Mouse (Mus musculus): ENCODE results near the gene Pde4d. TPM values are rescaled to one million over a fixed set of nuclear protein-coding genes. Genes with fewer than 3 reads are reported as not detected.
"Not testable (repeated sequence)": the region's sequence is repeated elsewhere in the genome, so short reads cannot be mapped to it uniquely, and the experiment has no call there.

The Pde4d gene
- polyA plus RNA-seq, 1 experiment from 2014 or later: 9.8 TPM

DNA sequence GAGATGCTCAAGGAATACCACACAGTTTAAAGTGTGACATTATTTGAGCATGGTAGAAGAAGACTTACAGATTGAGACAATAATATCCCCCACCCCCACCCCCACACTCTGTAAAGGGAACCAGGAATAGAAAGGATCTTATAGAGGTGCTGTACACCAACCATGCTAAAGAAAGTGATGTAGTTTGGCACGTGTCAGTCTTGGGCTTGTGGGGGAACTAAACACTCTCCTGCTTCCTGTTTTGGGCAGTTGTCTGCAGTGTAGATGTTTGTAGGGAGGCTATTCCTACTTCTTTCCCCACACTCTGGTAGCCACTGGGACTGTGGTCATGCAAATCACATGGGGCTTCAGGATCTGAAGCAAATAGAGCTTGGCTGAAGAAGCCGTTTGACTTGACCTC is 236.5 kb downstream of the Pde4d start:
- H3K27me3 ChIP-seq (ENCODE audit: poor library complexity, severe bottlenecking): no peaks in the 10 kb centered on the region
- 90% methylated on average over 2 of the region's 2 CpGs for WGBS
- no peak overlapping the region for H3K4me3 ChIP-seq
- H3K36me3 ChIP-seq (replicated peaks): no peaks in the 10 kb centered on the region
- H3K27ac ChIP-seq: no peak overlapping the region
- H3K4me1 ChIP-seq: no peaks in the 10 kb centered on the region
- no peaks in the 10 kb centered on the region for H3K9me3 ChIP-seq
- no peak for DNase-seq (ENCODE audit: extremely low spot score, low spot score)

DNA sequence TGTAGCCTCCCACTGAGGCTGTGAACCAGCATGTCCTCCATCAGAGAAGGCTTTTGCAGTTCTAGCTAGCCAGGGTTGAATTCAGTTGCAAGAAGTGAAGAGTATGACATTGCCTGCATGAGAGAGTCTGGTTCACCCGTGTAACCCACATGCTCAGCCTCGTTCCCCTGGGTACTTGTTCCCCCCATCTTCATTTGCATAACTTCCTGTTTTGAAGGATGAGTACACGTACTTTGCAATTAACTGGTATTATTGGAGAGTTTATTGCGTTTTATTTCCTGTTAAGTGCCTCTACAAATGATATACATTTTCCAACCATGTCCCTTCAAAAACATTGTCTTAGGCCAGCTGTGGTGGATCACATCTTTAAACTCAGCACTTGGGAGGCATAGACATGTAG is 237.1 kb downstream of the Pde4d start:
- Histone ChIP-seq H3K4me1 (no peaks in the 10 kb centered on the region), H3K4me3 (no peak overlapping the region), H3K27me3 (ENCODE audit: poor library complexity, severe bottlenecking) (no peaks in the 10 kb centered on the region), H3K9me3 (no peaks in the 10 kb centered on the region), H3K36me3 (replicated peaks) (no peaks in the 10 kb centered on the region), H3K27ac (no peak overlapping the region)
- WGBS: 90% methylated on average over 4 of the region's 4 CpGs
- no peak for DNase-seq (ENCODE audit: extremely low spot score, low spot score)

DNA sequence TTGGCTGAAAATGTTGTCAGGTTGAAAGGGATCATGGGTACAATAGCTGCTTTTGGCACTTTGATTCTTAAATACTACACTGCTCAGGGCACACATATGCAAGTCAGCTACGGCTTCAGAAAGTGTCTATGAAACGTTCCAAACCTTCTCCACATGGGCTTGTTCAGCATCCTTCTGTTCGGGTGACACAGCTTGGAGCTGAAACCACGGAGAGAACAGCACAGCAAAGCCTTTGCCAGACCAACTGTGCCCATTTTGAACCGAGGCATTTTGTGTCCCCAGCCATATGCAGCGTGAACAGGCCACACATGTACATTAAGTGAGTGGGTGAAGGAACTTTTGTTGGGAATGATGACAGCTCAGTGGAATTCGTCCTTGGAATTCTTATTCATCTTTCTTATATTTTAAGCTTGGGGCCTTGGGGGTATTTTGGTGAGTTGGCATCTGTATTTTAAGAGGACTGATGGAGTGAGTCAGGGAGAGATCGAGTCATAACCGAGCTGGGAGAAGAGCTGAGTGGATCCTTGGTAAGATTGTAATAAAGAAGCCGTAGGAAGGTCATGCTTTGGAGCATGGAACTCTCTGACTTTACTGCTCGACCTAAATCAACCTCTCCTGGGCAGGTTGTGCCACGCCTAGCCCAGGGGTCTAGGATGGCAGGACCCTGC is 243.3 kb downstream of the Pde4d start:
- no peak for DNase-seq (ENCODE audit: extremely low spot score, low spot score)
- H3K27ac ChIP-seq: no peak overlapping the region
- no peak overlapping the region for H3K4me3 ChIP-seq
- WGBS: 91% methylated on average over 12 of the region's 12 CpGs
- H3K4me1 ChIP-seq: no peaks in the 10 kb centered on the region
- no peaks in the 10 kb centered on the region for H3K36me3 ChIP-seq (replicated peaks)
- no peaks in the 10 kb centered on the region for H3K9me3 ChIP-seq
- no peaks in the 10 kb centered on the region for H3K27me3 ChIP-seq (ENCODE audit: poor library complexity, severe bottlenecking)

DNA sequence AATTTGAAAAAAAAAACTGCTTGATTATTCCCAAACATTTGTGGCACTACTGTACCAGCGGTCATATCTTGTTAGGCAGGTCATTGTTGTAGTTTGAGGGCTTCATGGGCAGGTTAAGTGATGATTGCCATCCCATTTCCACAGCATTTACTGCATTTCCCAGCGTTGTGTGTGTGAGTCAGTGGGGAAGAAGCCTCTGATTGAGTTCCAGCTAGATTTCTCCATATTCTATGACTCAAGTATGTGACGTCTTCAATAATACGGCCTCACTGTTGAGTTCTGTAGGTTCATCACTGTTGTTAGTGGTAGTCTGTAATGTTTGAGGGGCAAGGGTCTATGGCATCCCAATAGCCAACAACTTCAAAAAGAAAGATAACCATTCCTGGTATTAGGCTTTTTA is 255.7 kb downstream of the Pde4d start:
- H3K4me3 ChIP-seq: no peak overlapping the region
- H3K36me3 ChIP-seq (replicated peaks): no peaks in the 10 kb centered on the region
- no peaks in the 10 kb centered on the region for H3K9me3 ChIP-seq
- no peak for DNase-seq (ENCODE audit: extremely low spot score, low spot score)
- WGBS: 82% methylated on average over 4 of the region's 4 CpGs
- no peaks in the 10 kb centered on the region for H3K27me3 ChIP-seq (ENCODE audit: poor library complexity, severe bottlenecking)
- H3K27ac ChIP-seq: no peak overlapping the region
- no peaks in the 10 kb centered on the region for H3K4me1 ChIP-seq

DNA sequence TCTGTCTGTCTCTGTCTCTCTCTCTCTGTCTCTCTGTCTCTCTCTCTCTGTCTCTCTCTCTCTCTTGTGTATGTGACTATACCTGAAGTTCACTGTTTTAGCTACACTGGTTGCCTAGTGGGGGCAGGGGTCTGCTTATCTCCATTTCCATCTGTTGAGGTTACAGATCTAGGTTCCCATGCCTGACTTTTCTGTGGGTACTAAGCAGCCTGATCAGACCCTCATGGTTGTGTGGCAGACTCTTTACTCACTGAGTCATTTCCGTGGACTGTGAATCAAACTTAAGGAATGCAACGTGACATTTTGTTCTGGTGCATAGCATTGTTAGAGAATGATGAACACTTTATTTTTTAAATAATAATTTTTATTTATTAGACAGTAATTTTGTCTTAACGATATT is 264.3 kb downstream of the Pde4d start:
- no peaks in the 10 kb centered on the region for H3K4me1 ChIP-seq

DNA sequence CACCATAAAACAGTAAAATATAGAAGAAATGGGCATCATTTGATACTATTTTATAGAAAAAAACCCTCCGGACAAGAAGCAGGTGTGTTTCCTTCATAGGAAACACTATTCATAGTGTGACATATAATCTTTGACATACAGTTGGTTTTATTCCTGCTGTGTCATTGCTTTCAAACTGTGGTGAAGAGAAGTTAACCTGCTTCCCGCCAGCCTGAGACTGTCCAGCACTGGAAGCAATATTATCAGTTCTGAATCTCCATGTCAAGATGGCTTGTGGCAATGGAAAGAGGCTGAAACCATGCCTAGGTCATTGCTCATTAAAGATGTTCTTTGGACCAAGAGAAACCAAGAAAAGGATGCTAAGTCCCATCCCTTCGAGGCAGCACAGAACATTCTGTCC is 265.3 kb downstream of the Pde4d start:
- Histone ChIP-seq H3K27me3 (ENCODE audit: poor library complexity, severe bottlenecking) (no peaks in the 10 kb centered on the region), H3K36me3 (replicated peaks) (no peaks in the 10 kb centered on the region), H3K9me3 (no peaks in the 10 kb centered on the region), H3K4me3 (no peak overlapping the region), H3K27ac (no peak overlapping the region), H3K4me1 (no peaks in the 10 kb centered on the region)
- no peak for DNase-seq (ENCODE audit: extremely low spot score, low spot score)
- 90% methylated on average over 3 of the region's 3 CpGs for WGBS

More for the DNA sequence above, 264.3 kb downstream of the Pde4d start:
- no peak overlapping the region for H3K4me3 ChIP-seq
- H3K36me3 ChIP-seq (replicated peaks): no peaks in the 10 kb centered on the region
- no peaks in the 10 kb centered on the region for H3K27me3 ChIP-seq (ENCODE audit: poor library complexity, severe bottlenecking)
- WGBS: 92% methylated on average over 3 of the region's 3 CpGs
- no peaks in the 10 kb centered on the region for H3K9me3 ChIP-seq
- H3K27ac ChIP-seq: no peak overlapping the region
- DNase-seq (ENCODE audit: extremely low spot score, low spot score): no peak

DNA sequence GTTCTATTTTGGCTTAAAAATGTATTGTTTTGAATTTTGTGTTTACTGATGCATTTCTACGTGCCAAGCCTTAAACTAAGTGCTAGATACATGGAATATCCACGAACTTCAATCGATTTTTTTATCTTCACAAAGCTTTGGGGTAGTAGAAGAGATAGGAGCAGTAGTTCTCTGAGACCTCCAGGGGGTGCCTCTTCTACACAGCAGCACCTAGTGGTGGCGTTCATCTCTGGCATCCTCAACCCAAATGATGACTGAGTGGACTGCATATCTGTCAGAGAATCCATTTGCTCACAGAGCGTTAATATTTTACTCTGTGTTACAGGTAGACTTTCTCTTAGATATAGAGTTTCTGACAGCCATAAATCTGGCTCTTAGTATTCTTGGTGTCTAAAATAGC is 272.5 kb downstream of the Pde4d start:
- 80% methylated on average over 5 of the region's 5 CpGs for WGBS
- Histone ChIP-seq H3K27me3 (ENCODE audit: poor library complexity, severe bottlenecking) (no peaks in the 10 kb centered on the region), H3K9me3 (no peaks in the 10 kb centered on the region), H3K27ac (no peak overlapping the region), H3K4me3 (no peak overlapping the region), H3K36me3 (replicated peaks) (no peaks in the 10 kb centered on the region), H3K4me1 (no peaks in the 10 kb centered on the region)
- no peak for DNase-seq (ENCODE audit: extremely low spot score, low spot score)

DNA sequence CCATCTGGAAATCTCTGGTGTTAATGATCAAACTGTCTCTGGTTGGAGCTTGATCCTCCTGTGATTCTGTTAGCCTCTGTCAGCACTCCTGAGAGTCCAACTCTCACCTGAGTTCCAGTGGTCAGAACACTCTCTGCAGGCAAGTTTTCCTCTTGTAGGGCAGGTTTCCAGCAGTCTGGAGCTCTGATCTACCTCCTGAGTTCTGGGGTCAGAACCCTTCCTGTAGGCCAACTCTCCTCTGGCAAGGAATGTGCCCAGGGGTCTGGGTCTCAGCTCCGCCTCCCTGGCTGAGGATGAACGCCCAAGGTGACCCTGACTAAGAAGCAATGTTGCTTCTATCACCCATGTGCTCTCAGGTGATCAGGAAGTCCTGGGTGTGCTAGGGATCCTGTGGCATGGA is 284.6 kb downstream of the Pde4d start:
- DNase-seq (ENCODE audit: extremely low spot score, low spot score); H3K36me3 ChIP-seq (replicated peaks); H3K27me3 ChIP-seq (ENCODE audit: poor library complexity, severe bottlenecking); H3K4me1 ChIP-seq; H3K4me3 ChIP-seq; H3K9me3 ChIP-seq; H3K27ac ChIP-seq: not testable (repeated sequence)
- 83% methylated on average over 2 of the region's 2 CpGs for whole genome bisulfite sequencing

DNA sequence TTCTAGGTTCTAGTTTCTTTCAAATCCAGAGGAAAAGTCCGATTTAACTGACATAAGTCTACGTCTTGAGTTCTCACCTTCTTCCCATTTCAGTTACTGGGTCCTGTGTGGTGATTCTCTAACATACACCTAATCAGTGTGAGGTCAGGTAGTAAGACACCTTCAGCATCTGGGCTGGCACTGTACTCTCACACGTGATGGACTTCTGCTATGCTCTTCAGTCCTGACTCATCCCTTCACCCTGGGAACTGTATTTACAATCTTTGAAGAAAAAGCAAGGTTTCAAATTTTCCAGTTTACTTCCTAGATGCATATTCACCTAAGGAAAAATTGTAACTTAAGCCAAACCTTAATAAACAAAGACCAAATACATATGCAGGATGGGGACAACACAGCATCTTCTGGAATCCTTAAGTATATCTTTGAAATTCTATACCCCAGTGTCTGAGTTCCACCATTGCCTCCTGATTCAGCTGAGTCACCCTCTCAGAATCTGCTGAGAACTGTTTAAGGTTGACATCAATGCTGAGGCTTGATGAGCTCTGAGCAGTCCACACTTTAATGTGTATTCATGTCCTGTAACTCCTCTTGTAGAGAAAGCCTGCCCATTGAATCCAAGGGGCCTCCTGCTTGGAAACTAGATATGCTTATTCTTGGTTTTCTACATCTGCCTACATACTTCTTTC is 301.6 kb downstream of the Pde4d start:
- H3K27me3 ChIP-seq (ENCODE audit: poor library complexity, severe bottlenecking): no peaks in the 10 kb centered on the region
- no peak overlapping the region for H3K4me3 ChIP-seq
- no peak for DNase-seq (ENCODE audit: extremely low spot score, low spot score)
- no peak overlapping the region for H3K27ac ChIP-seq
- 88% methylated on average over 3 of the region's 3 CpGs for WGBS
- H3K9me3 ChIP-seq: no peaks in the 10 kb centered on the region
- H3K36me3 ChIP-seq (replicated peaks): no peaks in the 10 kb centered on the region
- H3K4me1 ChIP-seq: no peaks in the 10 kb centered on the region

DNA sequence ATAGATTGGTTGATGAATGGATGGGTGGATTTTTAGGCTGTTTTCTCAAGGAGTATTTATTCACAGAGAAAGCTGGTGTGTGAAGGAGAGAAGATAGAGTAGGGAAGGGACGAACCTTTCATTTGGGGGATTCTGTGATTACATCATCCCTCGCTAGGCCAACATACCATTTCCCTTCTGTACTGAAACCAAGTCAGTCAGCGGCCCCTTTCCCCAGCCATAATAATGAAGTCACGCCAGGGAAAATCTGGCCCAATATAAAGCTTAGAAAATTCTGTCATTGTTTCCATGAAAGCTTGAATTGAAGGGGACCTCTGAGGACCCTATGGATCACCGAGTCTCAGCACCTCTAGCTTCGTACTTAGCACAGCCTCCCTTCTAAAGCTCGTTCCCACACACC is 307.7 kb downstream of the Pde4d start:
- Histone ChIP-seq H3K4me1 (no peaks in the 10 kb centered on the region), H3K36me3 (replicated peaks) (no peaks in the 10 kb centered on the region), H3K9me3 (no peaks in the 10 kb centered on the region), H3K27ac (no peak overlapping the region), H3K4me3 (no peak overlapping the region), H3K27me3 (ENCODE audit: poor library complexity, severe bottlenecking) (no peaks in the 10 kb centered on the region)
- no peak for DNase-seq (ENCODE audit: extremely low spot score, low spot score)
- WGBS: 85% methylated on average over 7 of the region's 7 CpGs

DNA sequence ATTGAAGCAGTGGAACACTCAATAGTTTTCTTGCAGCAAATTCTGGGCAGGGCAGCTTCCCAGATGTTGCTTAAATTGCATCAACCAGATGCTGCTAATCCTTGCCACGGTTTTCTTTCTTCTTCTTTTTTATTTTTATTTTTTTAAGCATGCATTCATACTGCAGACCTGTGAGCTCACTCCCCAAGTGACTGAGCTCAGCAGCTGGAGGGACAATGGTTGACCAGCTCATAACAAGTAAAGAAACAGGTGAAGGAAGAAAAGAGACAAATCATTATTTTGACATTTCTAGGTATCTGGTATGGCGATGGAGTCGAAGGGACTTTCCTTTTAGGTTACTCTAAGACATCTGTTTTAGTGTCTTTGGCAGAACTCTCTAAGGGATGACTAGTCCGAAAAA is 308.6 kb downstream of the Pde4d start:
- no peak for DNase-seq (ENCODE audit: extremely low spot score, low spot score)
- H3K27me3 ChIP-seq (ENCODE audit: poor library complexity, severe bottlenecking): no peaks in the 10 kb centered on the region
- 87% methylated on average over 4 of the region's 4 CpGs for WGBS

DNA sequence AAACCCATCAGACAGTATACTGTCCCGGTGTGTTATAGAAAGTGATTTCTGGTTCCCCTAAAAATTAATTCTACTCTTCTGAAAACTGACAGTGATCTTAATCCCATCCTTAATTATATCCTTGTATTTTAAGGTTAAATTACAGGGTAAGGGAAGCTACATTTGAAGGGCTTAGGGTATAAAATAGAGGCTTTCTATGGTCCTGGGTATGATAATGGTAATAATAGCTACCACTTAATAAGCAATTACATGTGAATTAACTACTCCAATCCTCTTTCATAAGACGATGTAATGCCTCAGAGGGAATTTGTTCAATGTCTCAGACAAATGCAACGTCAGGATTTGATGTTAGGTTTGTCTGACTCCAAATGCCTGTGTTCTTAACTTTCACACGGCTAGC is 309.4 kb downstream of the Pde4d start:
- Histone ChIP-seq H3K4me1 (no peaks in the 10 kb centered on the region), H3K4me3 (no peak overlapping the region), H3K27ac (no peak overlapping the region), H3K9me3 (no peaks in the 10 kb centered on the region), H3K27me3 (ENCODE audit: poor library complexity, severe bottlenecking) (no peaks in the 10 kb centered on the region), H3K36me3 (replicated peaks) (no peaks in the 10 kb centered on the region)
- 78% methylated on average over 4 of the region's 4 CpGs for WGBS
- no peak for DNase-seq (ENCODE audit: extremely low spot score, low spot score)

More for the DNA sequence above, 308.6 kb downstream of the Pde4d start:
- Histone ChIP-seq H3K36me3 (replicated peaks) (no peaks in the 10 kb centered on the region), H3K27ac (no peak overlapping the region), H3K4me3 (no peak overlapping the region), H3K4me1 (no peaks in the 10 kb centered on the region), H3K9me3 (no peaks in the 10 kb centered on the region)

DNA sequence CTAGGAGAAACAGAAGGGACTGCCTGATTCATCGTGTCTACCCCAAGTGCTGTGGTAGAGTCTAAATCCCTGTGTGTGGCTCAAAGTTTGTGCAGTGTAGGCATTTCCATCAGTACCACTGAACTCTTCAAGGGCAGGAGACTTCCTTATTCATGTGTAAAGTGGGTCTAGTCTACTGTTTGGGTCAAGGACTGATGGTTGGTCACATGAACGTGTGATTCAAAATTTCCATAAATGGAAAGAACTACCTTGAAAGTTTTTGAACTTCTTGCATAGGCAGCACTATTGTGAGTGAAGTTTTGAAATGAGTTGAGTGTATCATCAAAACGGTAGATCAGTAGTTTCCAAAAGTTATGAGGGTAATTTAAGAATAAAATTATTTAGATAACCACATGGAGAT is 313.5 kb downstream of the Pde4d start:
- Histone ChIP-seq H3K9me3 (no peaks in the 10 kb centered on the region), H3K36me3 (replicated peaks) (no peaks in the 10 kb centered on the region), H3K4me1 (no peaks in the 10 kb centered on the region), H3K4me3 (no peak overlapping the region), H3K27ac (no peak overlapping the region), H3K27me3 (ENCODE audit: poor library complexity, severe bottlenecking) (no peaks in the 10 kb centered on the region)
- DNase-seq (ENCODE audit: extremely low spot score, low spot score): no peak
- 91% methylated on average over 3 of the region's 3 CpGs for WGBS

All from forebrain, embryonic 10.5 days (tissue).